Mouse (Mus musculus): ENCODE results near the gene Camk1d. TPM values are rescaled to one million over a fixed set of nuclear protein-coding genes. Genes with fewer than 3 reads are reported as not detected.

The Camk1d gene
- polyA plus RNA-seq, 2 experiments = 0.63 to 0.83 TPM

GRCm38 (mm10) chr2:5395873-5396272 lies 318.4 kb downstream of the Camk1d start:
- WGBS (ENCODE audit: insufficient replicate concordance) = 29% methylated on average over 2 of the region's 2 CpGs
- ATAC-seq (ENCODE audit: insufficient read depth) = no peak
- Histone ChIP-seq H3K4me2 (ENCODE audit: low read depth) (no peak overlapping the region), H3K4me3 (ENCODE audit: insufficient read depth in 1 of 2, low read depth in 2 of 2, low read length in 2 of 2) (no peak overlapping the region), H3K9ac (replicated peaks) (no peak overlapping the region), H3K36me3 (replicated peaks; ENCODE audit: control insufficient read depth, insufficient read depth, low read depth) (no peaks in the 10 kb centered on the region), H3K4me1 (replicated peaks; ENCODE audit: control insufficient read depth in 2 of 2, insufficient read depth in 2 of 2, low read length in 1 of 2) (no peaks in the 10 kb centered on the region), H3K9me3 (ENCODE audit: control insufficient read depth, low read length) (no peaks in the 10 kb centered on the region), H3K27me3 (ENCODE audit: control insufficient read depth, insufficient read depth, low read length) (no peaks in the 10 kb centered on the region), H3K27ac (no peak overlapping the region)
- no peak for DNase-seq (ENCODE audit: low read depth in 3 of 3, low spot score in 3 of 3)
- no peak for TF ChIP-seq EP300 (IDR thresholded peaks at IDR 0.05; ENCODE audit: low read depth)

DNA sequence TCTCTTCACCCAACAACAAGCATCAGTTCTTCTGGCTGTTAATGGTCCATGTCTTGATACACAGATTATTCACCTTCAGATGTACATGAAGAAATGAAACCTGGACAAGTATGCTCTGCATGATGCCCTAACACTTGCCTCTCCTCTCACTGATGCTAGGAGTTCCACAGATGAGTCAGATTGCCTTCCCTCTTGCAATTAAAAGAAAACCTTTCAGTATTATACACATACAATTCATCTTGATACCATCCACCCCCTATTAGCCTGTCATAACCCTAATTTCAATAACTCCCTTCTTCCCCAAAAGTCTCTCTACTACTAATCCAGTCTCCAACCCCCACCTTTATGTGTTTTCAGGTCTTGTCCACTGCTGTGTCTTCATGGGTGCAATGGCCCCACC lies 321.4 kb downstream of the Camk1d start:
- DNase-seq (ENCODE audit: low read depth in 3 of 3, low spot score in 3 of 3) (no peak), ATAC-seq (ENCODE audit: insufficient read depth) (no peak)
- Histone ChIP-seq H3K4me3 (ENCODE audit: insufficient read depth in 1 of 2, low read depth in 2 of 2, low read length in 2 of 2) (no peak overlapping the region), H3K9ac (replicated peaks) (no peak overlapping the region), H3K36me3 (replicated peaks; ENCODE audit: control insufficient read depth, insufficient read depth, low read depth) (no peaks in the 10 kb centered on the region), H3K9me3 (ENCODE audit: control insufficient read depth, low read length) (no peaks in the 10 kb centered on the region), H3K27ac (no peak overlapping the region), H3K4me1 (replicated peaks; ENCODE audit: control insufficient read depth in 2 of 2, insufficient read depth in 2 of 2, low read length in 1 of 2) (no peaks in the 10 kb centered on the region), H3K4me2 (ENCODE audit: low read depth) (no peak overlapping the region), H3K27me3 (ENCODE audit: control insufficient read depth, insufficient read depth, low read length) (no peaks in the 10 kb centered on the region)
- no peak for TF ChIP-seq EP300 (IDR thresholded peaks at IDR 0.05; ENCODE audit: low read depth)
- no peak for TF ChIP-seq CTCF (IDR thresholded peaks at IDR 0.05; ENCODE audit: low read depth)

- no peak for ATAC-seq (ENCODE audit: insufficient read depth)
- Histone ChIP-seq H3K9me3 (ENCODE audit: control insufficient read depth, low read length) (no peaks in the 10 kb centered on the region), H3K9ac (replicated peaks) (no peak overlapping the region), H3K4me3 (ENCODE audit: insufficient read depth in 1 of 2, low read depth in 2 of 2, low read length in 2 of 2) (no peak overlapping the region), H3K4me1 (replicated peaks; ENCODE audit: control insufficient read depth in 2 of 2, insufficient read depth in 2 of 2, low read length in 1 of 2) (no peaks in the 10 kb centered on the region), H3K36me3 (replicated peaks; ENCODE audit: control insufficient read depth, insufficient read depth, low read depth) (no peaks in the 10 kb centered on the region), H3K27me3 (ENCODE audit: control insufficient read depth, insufficient read depth, low read length) (no peaks in the 10 kb centered on the region), H3K27ac (no peak overlapping the region), H3K4me2 (ENCODE audit: low read depth) (no peak overlapping the region)
- TF ChIP-seq EP300 (IDR thresholded peaks at IDR 0.05; ENCODE audit: low read depth) = no peak
- TF ChIP-seq CTCF (IDR thresholded peaks at IDR 0.05; ENCODE audit: low read depth) = no peak
- DNase-seq (ENCODE audit: low read depth in 3 of 3, low spot score in 3 of 3) = no peak
- WGBS (ENCODE audit: insufficient replicate concordance) = 52% methylated on average over 4 of the region's 4 CpGs
Measured at GRCm38 (mm10) chr2:5392470-5392869, 321.8 kb downstream of the Camk1d start.

- Histone ChIP-seq H3K9ac (replicated peaks) (no peak overlapping the region), H3K27me3 (ENCODE audit: control insufficient read depth, insufficient read depth, low read length) (no peaks in the 10 kb centered on the region), H3K4me2 (ENCODE audit: low read depth) (no peak overlapping the region), H3K9me3 (ENCODE audit: control insufficient read depth, low read length) (no peaks in the 10 kb centered on the region), H3K4me1 (replicated peaks; ENCODE audit: control insufficient read depth in 2 of 2, insufficient read depth in 2 of 2, low read length in 1 of 2) (no peaks in the 10 kb centered on the region), H3K36me3 (replicated peaks; ENCODE audit: control insufficient read depth, insufficient read depth, low read depth) (no peaks in the 10 kb centered on the region), H3K4me3 (ENCODE audit: insufficient read depth in 1 of 2, low read depth in 2 of 2, low read length in 2 of 2) (no peak overlapping the region), H3K27ac (no peak overlapping the region)
- ATAC-seq (ENCODE audit: insufficient read depth) (no peak), DNase-seq (ENCODE audit: low read depth in 3 of 3, low spot score in 3 of 3) (no peak)
- WGBS (ENCODE audit: insufficient replicate concordance) = 70% methylated on average over 7 of the region's 7 CpGs
- no peak for TF ChIP-seq EP300 (IDR thresholded peaks at IDR 0.05; ENCODE audit: low read depth)
- no peak for TF ChIP-seq CTCF (IDR thresholded peaks at IDR 0.05; ENCODE audit: low read depth)
Measured at GRCm38 (mm10) chr2:5388381-5388780, 325.9 kb downstream of the Camk1d start.

DNA sequence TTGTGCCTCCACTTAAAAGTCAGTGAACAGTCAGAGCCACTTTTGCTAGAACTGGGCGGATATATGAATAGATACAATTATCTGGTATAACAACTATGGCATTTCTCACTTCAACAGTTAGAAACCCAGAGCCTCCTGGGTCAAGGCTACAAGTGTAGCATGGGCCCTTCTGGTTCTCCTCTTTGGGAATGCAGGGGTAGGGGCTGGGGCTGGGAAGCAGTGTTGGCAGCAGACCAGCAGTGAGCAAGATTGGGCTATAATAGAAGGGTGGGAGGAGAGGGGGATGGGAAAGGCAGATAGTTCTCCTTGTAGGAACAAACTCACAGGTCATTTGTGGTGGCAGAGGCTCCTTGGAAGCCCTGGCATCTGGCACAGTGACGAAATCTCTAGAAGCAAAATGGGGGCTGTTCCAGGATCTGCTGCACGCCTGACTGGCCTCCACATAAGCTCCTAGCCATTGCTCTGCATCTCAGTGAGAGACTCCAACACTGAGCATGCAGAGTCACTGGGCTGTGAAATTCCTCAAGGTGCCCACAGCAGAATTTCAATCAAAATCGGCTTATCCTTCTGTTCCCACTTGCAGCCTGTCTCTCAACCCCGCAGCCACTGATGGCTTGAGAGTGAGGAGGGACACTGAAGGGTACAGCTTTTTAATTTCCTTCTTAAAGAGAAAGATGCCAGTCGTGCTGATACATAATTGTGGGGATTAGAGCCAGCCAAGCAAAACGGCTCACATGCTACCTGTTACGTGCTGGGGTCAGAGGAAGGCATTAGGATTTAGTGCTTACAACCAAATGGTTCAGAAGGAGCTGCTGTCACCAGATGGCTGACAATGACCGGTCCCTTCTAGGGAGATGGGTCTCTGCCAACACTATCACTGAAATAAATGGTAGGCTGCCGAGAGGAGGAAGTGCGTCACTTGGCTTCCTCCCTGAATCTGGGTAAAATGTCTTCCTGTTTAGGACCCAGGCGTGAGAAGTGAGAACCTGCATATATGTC lies 332.3 kb downstream of the Camk1d start:
- WGBS (ENCODE audit: insufficient replicate concordance) = 39% methylated on average over 12 of the region's 12 CpGs
- ATAC-seq (ENCODE audit: insufficient read depth) (no peak), DNase-seq (ENCODE audit: low read depth in 3 of 3, low spot score in 3 of 3) (no peak)
- Histone ChIP-seq H3K4me2 (ENCODE audit: low read depth) (no peak overlapping the region), H3K9me3 (ENCODE audit: control insufficient read depth, low read length) (no peaks in the 10 kb centered on the region), H3K4me3 (ENCODE audit: insufficient read depth in 1 of 2, low read depth in 2 of 2, low read length in 2 of 2) (no peak overlapping the region), H3K4me1 (replicated peaks; ENCODE audit: control insufficient read depth in 2 of 2, insufficient read depth in 2 of 2, low read length in 1 of 2) (no peaks in the 10 kb centered on the region), H3K36me3 (replicated peaks; ENCODE audit: control insufficient read depth, insufficient read depth, low read depth) (no peaks in the 10 kb centered on the region), H3K27ac (no peak overlapping the region), H3K9ac (replicated peaks) (no peak overlapping the region), H3K27me3 (ENCODE audit: control insufficient read depth, insufficient read depth, low read length) (no peaks in the 10 kb centered on the region)
- TF ChIP-seq CTCF (IDR thresholded peaks at IDR 0.05; ENCODE audit: low read depth) (no peak), EP300 (IDR thresholded peaks at IDR 0.05; ENCODE audit: low read depth) (no peak)

All from liver, embryonic 14.5 days (tissue).